Mouse (Mus musculus): ENCODE data around the gene Tmem131. TPM values are rescaled to one million over a fixed set of nuclear protein-coding genes. Genes with fewer than 3 reads are reported as not detected.

Gene Tmem131
- total RNA-seq, 2 experiments from 2014 or later = 25.2 to 30.5 TPM

DNA sequence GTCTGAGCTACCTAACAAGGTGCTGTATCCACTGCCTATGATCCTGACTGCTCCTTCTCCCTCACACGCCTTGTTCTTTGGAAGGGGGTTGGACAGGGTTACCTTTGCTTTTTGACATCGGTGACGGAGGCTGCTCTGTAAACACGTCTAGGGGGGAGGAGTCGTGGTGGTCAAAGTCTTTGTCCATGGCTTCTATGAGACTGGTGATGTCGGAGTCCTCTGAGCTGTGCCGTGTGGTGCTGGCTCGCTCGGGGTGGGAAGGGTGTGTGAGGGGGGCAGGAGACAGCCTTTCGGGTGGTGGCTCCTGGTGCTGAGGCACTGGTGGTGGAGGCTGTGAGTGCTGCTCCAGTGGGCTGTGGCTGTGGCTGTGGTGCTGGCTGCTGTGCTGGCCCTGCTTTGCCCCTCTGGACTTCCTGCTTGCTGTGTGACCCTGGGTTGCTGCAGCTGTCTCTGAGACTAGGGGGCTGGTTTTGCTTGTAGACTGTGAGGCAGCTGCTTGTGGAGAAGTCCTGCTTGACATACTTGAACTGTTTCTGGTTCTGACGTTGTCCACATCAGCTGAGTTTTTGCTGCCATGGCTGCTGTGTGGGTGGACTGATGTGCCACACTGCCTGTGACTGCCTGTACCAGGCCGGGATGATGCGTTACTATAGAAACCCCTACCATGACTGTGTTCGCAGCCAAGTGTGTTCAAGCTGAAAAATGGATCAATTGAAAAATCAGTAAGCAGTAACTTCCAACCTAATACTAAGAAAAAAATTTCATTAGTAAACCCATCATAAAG lies 135.5 kb downstream of the Tmem131 start:
- no peak for DNase-seq
- intact Hi-C loops (cut with DNase I; ENCODE audit: low total_unique reads) = no loop called here

DNA sequence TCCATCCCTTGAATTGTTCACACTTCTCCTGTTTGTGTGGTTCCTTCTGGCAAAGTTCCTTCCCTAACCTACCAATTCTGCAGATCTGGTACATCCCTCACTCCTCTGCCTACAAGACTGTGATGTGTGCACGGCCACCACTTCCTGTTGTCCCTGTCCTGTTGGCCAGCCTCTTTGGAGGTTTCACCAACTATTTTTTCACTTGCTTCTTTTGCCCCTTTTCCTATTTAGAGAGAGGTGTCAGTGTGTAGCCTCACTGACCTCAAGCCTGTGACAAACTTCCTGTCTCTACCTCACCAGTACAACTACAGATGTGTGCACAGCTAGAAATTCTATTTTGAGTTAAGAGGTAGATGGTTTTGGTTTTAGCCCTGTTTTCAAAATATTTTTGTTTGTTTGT lies 136.4 kb downstream of the Tmem131 start:
- intact Hi-C loops (cut with DNase I; ENCODE audit: low total_unique reads) = no loop called here
- no peak for DNase-seq

- intact Hi-C loops (cut with DNase I; ENCODE audit: low total_unique reads) = no loop called here
Observed at GRCm38 (mm10) chr1:36806181-36806905, 137.1 kb downstream of the Tmem131 start.

DNA sequence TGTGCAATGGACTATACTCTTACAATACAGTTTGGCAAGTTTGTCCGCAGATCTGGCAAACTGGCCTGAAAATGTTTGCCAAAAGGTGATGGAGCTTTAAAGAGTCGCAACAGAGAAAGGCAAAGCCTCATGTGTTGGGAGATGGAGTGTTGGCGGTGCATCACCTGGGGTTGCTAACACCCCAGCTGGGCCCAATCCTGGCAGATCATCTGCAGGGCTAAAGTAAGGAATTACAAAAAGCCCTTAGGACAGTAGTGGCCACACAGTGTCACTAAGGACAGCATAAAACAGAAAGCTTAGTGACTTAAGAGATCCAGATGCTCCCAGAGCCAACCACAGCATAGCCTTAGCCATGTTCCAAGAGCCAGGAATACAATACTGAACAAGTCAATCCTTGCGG lies 138.6 kb downstream of the Tmem131 start:
- DNase-seq = no peak
- intact Hi-C loops (cut with DNase I; ENCODE audit: low total_unique reads) = no loop called here

More at GRCm38 (mm10) chr1:36806181-36806905, 137.1 kb downstream of the Tmem131 start:
- DNase-seq = no peak

DNA sequence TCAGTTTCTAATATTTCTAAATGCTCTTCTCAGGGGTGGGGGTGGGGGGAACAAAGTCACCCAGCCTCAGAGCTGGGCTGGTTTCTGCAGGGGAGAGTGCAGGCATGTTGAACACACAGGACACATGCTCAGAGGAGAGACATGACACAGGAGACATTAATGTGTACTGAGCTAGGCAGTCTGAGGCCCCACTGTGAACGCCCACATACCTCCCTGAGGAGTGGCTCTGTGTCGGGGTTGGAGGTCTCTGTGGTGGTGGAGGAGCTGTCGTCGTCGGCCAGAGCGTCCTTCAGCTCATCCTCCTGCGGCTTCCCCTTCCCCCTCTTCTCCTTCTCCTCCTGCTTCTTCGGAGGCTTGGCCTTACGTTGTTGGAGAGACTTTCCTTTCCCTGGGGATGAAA lies 139.2 kb downstream of the Tmem131 start:
- no peak for DNase-seq
- intact Hi-C loops (cut with DNase I; ENCODE audit: low total_unique reads) = no loop called here

DNA sequence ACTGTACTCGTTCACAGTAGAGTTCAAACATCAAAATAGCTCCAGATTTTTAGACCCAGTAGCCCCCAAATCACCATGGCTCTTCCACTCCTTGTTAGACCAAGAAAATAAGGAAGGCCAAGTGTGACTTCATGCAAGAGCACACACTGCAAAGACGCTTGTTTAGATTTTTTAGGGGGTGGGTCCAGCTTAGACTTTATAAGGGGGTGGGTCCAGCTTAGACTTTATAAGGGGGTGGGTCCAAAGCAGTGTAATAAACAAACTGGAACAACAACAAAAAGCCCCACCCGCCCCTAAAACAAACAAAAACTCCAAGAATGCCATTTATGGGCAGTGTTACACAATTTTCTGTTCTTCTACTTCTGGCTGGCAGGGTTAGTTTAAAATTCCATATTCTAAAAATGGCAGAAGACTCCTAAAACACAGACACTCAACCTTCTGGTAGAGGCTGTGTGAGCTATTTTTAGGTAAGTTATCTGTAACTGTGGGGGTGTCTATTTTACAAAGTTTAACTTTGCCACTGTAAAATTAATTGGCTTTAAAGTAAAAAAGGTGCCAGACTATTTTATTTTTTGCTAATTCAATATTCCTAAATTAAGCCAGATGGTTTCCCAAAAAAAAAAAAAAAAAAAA lies 143.0 kb downstream of the Tmem131 start:
- DNase-seq = no peak
- intact Hi-C loops (cut with DNase I; ENCODE audit: low total_unique reads) = no loop called here

DNA sequence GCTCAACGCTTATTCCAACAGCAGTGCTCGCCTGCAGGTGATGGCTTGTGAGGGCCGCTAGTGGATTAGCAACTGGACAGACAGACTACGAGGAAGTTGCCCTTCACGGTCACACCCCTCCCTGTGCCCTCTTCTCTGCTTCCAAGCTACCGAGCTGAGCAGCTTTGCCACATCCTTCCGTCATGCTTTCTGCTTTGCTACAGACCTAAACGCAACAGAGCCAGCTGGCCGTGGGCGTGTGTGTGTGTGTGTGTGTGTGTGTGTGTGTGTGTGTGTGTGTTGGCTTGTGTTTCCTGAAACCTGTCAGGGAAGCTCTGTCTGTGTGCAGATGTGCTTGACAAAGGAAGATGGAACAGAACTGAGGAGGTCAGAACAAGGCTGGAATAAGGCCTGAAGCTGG lies 146.0 kb downstream of the Tmem131 start:
- intact Hi-C loops (cut with DNase I; ENCODE audit: low total_unique reads) = no loop called here
- no peak for DNase-seq

DNA sequence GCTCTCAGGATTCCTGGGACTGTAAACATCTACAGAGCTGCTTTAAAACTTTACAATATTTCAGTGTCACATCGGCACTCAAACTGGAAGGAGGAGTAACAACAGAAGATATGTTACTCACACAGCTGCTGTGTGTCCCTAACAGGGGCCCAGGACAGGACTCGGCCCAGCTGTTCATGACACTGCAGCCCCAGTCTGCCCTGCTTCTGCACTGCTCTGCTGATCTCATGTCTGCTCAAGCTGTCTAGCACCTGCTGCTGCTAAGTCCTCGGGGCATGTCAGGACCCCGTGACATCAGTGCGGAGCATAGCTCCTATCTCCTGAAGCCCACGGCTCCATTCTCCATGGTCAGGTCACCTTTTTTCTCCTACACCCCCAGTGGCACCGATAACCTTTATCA lies 146.8 kb downstream of the Tmem131 start:
- intact Hi-C loops (cut with DNase I; ENCODE audit: low total_unique reads) = no loop called here
- DNase-seq = no peak

DNA sequence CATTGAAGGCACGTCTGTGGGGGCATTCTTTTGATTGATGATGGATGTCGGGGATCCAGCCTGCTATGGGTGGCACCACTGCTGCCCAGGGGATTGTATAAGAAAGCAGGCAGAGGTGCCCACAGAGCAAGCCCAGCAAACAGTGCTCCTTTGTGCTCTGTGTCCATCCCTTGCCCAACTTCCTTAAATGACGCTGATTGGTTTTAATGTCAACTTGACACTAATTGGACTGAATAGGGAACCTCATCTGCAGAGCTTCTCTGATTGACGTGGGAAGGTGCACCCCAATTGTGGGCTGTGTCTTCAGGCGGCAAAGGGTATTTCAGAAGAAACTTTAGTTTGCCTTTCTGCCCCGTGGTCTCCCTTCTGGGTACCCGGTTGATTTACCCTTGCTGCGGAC lies 154.1 kb downstream of the Tmem131 start:
- intact Hi-C loops (cut with DNase I; ENCODE audit: low total_unique reads) = no loop called here
- DNase-seq = no peak

GRCm38 (mm10) chr1:36786377-36786776 lies 157.1 kb downstream of the Tmem131 start:
- intact Hi-C loops (cut with DNase I; ENCODE audit: low total_unique reads) = no loop called here

DNA sequence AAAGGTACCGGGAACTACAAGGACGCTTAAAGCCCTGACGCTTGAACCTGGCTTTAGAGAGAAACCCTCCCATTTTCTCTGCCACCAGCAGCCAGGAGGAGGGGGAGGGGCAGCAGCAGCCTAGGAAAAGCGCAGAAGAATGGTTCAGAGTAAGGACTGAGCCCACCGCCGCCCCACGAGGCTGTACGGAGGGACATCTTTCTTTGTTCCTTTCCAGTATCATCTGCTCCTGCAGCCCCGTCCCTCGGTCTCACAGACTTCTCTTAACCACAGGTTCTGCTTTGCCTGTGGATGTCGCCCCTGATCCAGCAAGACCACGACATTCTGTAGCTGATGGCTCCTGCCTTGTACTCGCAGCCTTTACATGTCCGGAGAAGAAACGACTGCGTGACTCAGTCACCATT lies 158.2 kb downstream of the Tmem131 start:
- DNase-seq = no peak
- intact Hi-C loops (cut with DNase I; ENCODE audit: low total_unique reads) = no loop called here

More at GRCm38 (mm10) chr1:36786377-36786776, 157.1 kb downstream of the Tmem131 start:
- no peak for DNase-seq

GRCm38 (mm10) chr1:36784365-36785134 lies 158.9 kb downstream of the Tmem131 start:
- intact Hi-C loops (cut with DNase I; ENCODE audit: low total_unique reads) = loop anchor here (5.0 kb wide), 1 partner anchor 468 kb away; no protein-coding TSS in a partner anchor

GRCm38 (mm10) chr1:36782476-36782875 lies 161.0 kb downstream of the Tmem131 start:
- DNase-seq = no peak
- intact Hi-C loops (cut with DNase I; ENCODE audit: low total_unique reads) = loop anchor here (5.0 kb wide), 1 partner anchor 470 kb away; no protein-coding TSS in a partner anchor

More at GRCm38 (mm10) chr1:36784365-36785134, 158.9 kb downstream of the Tmem131 start:
- DNase-seq = peak; percentile 72

DNA sequence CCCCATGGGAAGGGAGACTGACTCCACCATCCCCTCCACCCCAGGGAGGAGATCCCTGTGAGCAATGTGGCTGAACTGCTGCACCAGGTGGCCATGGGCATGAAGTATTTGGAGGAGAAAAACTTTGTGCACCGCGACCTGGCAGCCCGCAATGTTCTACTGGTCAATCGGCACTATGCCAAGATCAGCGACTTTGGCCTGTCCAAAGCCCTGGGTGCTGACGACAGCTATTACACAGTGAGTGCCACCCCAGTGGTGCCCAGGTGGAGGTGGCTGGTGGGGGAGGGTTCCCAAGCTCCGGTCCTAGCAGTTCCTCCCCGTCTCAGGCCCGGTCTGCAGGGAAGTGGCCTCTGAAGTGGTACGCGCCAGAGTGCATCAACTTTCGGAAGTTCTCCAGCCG lies 162.7 kb downstream of the Tmem131 start:
- intact Hi-C loops (cut with DNase I; ENCODE audit: low total_unique reads) = loop anchor here (5.0 kb wide), 1 partner anchor 472 kb away; no protein-coding TSS in a partner anchor
- DNase-seq = no peak

- peak; percentile 1 for DNase-seq
- intact Hi-C loops (cut with DNase I; ENCODE audit: low total_unique reads) = no loop called here
Observed at GRCm38 (mm10) chr1:36772198-36772934, 171.1 kb downstream of the Tmem131 start.

GRCm38 (mm10) chr1:36770998-36771397 lies 172.5 kb downstream of the Tmem131 start:
- peak; percentile 4 for DNase-seq
- intact Hi-C loops (cut with DNase I; ENCODE audit: low total_unique reads) = no loop called here

- intact Hi-C loops (cut with DNase I; ENCODE audit: low total_unique reads) = no loop called here
- DNase-seq = no peak
Observed at GRCm38 (mm10) chr1:36769951-36770350, 173.5 kb downstream of the Tmem131 start.

- intact Hi-C loops (cut with DNase I; ENCODE audit: low total_unique reads) = no loop called here
Observed at GRCm38 (mm10) chr1:36768786-36769185, 174.7 kb downstream of the Tmem131 start.

GRCm38 (mm10) chr1:36767321-36767720 lies 176.1 kb downstream of the Tmem131 start:
- DNase-seq = no peak
- intact Hi-C loops (cut with DNase I; ENCODE audit: low total_unique reads) = no loop called here

More at GRCm38 (mm10) chr1:36768786-36769185, 174.7 kb downstream of the Tmem131 start:
- DNase-seq = no peak
